Mouse (Mus musculus) spleen, adult 12 weeks (tissue): ENCODE measurements at regions not wholly inside any gene's neighbourhood (a gene's known extent, or its start where the extent isn't known, plus 50 kb on each side); places are given as distances from the start of the nearest gene placed in this dataset.
A peak's percentile ranks its signal among the peaks of the same experiment; 100 is the strongest.

Experiments used
- DNase-seq: peaks from one replicate; pipeline ENCODE4 v3.0.0; 2022; ENCODE audit warnings: low spot score

DNA sequence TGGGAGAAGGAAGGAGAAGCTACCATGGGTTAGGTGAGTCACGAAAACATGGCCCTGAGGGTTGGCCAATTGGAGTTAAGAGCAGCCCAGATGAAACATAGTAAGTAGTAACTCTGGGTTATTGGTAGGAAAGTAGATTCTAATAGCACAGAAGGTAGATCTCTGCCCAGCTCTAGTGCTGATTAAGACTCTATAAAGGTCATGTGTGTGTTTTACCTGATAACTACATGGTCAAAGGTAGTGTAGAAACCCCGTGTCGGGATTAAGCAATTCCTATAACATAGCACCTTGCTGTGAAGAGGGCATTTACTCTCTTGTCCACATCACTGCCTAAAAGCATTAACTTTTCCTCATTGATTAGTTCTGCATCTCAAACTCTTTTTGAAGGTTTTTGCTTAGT is 89.0 kb upstream of the Fam241a start:
- DNase-seq, result no peak

DNA sequence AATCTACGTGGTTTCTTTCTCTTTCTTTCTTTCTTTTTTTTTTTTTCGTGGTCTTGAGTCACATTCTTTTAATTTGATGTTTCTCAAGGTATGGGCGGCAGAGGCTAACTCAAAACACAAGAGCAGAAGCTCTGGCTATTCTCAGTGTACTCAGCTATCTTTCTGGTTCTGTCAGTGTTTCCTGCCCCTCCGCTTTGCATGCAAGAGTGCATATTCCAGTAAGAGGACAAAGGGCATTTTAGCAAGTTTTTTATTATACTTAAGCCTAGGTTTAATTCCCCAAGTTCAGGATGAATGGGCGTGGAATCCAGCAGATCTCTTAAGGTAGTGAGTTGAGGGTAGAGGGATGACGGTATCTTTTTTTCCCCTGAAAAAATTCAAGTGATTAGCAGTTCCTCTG is 81.1 kb upstream of the Fam241a start:
- no peak for DNase-seq

DNA sequence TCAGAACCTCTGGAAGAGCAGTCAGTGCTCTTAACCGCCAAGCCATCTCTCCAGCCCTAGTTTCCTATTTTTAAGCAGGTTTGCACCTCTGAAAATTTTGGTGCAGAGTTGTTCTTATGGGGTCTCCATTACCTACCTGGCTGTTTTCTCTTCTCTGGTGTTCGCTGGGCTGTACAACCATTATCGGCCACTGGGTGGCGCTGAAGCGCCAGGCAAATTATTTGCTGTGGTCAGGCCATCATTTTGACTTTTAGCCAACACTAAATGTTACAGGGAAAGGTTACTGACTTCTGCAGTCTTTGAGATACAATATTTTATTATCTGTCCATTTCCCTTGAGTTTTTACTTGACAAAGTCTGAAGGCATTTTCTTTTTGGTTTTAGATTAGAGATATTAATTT is 74.8 kb upstream of the Fam241a start:
- peak; percentile 48 for DNase-seq

DNA sequence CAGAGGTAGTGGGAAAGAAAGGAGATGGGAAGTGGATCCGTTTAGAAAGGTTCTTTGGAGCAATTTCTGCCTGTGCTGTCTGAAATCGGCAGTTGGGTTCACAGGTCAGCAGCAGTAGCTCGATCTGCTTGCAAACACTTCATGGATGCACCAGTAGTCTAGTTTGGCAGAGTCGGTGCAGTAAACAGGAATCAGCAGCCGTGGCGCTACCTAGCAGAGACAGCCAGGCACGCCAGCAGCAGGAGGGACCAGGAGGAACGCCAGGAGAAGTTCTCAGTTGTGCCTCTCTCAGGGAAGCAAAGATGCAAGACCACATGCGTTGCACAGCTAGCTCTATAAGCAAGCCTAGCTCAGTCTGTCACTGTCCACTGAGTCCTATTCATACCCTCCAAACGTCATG is 71.0 kb upstream of the Fam241a start:
- DNase-seq, result no peak

DNA sequence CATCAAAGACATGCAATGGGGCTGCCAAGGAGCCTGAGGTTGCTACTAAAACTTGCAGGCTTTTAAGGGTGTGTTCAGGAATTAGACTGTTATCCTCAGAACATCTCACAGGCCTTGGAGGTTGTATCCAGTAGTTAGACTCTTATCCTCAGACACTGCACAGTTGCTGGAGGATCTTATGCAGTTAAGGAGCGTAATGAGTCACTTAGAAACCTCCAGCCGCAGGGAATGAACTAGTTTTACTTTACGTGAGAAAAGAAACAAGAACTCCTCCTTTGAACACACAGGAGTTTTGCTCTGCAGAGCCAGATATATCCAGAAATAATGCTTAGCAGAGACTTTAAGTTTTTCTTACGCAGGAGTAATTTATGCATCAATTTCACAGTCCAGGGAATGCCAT is 70.1 kb upstream of the Fam241a start:
- DNase-seq, result no peak

DNA sequence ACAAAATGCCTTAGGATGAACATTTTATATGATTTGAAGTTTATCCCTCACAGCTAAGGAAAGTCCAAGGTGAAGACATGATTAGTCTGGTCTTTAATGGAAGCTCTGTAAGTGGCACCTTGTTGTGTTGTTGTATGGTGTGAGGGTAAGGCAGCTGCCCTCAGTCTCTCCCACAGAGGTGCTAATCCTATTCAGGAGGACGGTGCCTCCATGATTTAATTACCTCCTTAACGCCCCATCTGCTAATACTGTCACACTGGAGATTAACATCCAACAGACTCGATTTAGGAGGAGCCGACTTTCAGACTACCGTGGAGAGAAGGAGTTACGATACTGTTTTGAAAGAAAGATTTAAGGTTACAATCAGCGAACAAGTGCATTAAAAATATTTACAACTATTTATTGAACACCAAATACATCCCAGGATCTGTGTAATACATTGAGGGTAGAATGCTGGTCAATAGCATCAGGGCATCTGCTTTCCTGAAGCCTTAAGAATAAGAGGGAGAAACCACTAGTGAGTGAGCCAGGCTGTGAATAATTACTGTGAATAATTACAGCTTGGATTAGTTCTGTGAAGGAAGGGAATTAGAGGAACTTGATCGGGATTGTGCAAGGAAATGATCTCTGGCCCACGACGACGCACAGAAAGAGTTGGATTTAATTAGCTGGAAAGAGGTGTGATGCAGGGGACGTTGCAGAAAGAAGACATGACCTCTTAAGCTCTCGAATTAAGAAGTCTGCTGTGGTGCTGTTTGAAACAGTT is 63.0 kb upstream of the Fam241a start:
- no peak for DNase-seq

DNA sequence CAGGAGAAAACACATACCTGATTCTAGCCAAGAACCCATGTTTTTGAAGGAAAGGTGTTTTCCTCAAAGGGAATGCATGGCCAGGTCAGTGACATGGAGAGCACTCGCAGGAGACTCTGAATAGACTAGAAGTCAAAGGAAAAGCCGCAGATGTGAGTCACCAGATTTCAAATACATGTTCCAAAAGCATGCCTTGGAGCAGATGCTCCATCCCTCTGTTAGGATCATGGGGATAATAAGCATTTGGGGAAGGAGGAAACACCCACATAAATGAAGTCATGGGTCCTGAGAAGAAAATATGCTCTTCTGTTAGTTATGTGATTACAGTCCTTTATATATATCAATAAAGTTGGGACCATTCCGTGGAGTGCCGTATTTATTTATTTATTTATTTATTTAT is 58.7 kb upstream of the Fam241a start:
- DNase-seq, result no peak

DNA sequence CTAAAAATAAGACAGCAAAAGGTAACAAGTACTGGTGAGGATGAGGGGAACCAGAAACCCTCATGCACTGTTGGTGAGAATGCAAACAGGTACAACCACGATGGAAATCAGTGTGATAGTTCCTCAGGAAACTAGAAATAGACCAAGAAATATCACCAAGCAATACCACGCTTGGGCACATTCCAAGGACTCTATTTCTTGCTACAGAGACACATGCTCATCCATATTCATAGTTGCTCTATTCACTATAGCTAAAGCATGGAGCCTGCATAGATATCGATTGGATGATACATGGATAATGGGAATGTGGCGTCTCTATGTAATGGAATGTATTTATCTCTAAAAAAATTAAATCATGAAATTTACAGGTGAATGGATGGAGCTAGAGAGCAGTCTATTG is 57.5 kb upstream of the Fam241a start:
- no peak for DNase-seq

DNA sequence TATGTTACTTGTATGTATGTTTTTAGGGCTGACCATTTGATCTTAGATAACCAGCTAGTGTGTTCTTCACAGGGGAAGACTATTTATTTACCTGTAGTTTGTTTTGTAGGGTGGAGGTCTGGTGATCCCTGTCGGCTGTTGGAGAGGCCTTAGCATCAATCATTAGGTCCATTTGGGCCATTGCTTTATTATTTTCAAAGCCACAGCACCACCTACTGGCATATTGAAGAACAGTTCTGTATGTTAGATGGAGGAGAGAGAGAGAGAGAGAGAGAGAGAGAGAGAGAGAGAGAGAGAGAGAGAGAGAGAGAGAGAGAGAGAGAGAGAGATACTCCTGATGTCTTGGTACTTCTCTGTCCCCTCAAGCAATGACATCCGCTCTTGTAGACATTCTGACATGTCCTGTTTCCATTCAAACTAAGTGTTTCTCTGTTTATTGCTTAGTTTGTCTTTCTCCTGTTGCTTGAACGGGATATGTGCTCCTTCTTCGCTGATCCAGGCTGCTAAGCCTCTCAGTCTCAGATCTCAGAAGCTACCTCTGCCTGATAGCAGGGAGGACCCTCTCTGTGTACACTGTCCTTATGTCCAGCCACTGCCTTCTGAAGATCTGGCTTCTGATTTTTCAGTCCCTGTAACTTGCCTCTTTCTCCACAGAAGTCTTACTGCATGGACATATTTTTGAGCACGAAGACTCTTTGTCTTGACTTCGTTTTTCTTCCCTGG is 52.9 kb upstream of the Fam241a start:
- DNase-seq, result peak; percentile 17

DNA sequence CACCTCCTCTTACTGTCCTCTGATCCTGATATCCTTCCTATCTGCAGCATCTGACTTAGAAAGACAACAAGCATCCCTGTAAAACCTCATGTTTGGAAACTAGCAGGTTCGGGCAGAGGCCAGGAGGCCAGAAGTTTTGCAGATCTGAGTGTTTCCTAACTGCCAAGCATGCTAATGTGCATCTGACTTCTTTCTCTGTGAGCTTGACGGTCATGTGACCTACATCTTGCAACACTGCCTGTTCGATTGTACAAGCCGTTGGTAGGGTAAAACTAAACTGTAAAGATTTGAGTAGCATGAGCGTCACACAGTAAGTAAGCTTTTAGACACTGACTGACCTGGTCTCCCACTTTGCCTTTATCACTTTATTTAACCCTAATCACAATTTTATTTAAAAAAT is 52.2 kb upstream of the Fam241a start:
- no peak for DNase-seq
